Mouse (Mus musculus) intestine, embryonic 15.5 days (tissue): ENCODE data around the gene Nipal3. TPM values are rescaled to one million over a fixed set of nuclear protein-coding genes. Genes with fewer than 3 reads are reported as not detected.

Experiments
- ATAC-seq: fragments of 200-750 bp; cut with Nextera tagmentation; 2 replicates; pipeline ENCODE4 v1.8.0; 2017; ENCODE audit warnings: moderate TSS enrichment, moderate library complexity
- H3K27ac ChIP-seq: fragments of 300-500 bp; sonication (generic); 2 replicates; pipeline ENCODE4 v1.5.1; 2015; ENCODE audit warnings: mild to moderate bottlenecking, inconsistent platforms
- H3K27me3 ChIP-seq: fragments of 300-500 bp; sonication (generic); replicated peaks from 2 replicates; pipeline ENCODE4 v1.6.1; 2015; ENCODE audit warnings: inconsistent platforms
- H3K36me3 ChIP-seq: fragments of 300-500 bp; sonication (generic); 2 replicates; pipeline ENCODE4 v1.6.1; 2015; ENCODE audit warnings: inconsistent platforms
- H3K4me1 ChIP-seq: fragments of 300-500 bp; sonication (generic); replicated peaks from 2 replicates; pipeline ENCODE4 v1.6.1; 2015; ENCODE audit warnings: inconsistent platforms
- H3K4me2 ChIP-seq: fragments of 300-500 bp; sonication (generic); replicated peaks from 2 replicates; pipeline ENCODE4 v1.6.1; 2015; ENCODE audit warnings: mild to moderate bottlenecking, inconsistent platforms
- H3K4me3 ChIP-seq: fragments of 300-500 bp; sonication (generic); replicated peaks from 2 replicates; pipeline ENCODE4 v1.5.1; 2015; ENCODE audit warnings: inconsistent platforms
- H3K9ac ChIP-seq: fragments of 300-500 bp; sonication (generic); 2 replicates; pipeline ENCODE4 v1.6.1; 2015; ENCODE audit warnings: inconsistent platforms
- H3K9me3 ChIP-seq: fragments of 300-500 bp; sonication (generic); 2 replicates; pipeline ENCODE4 v1.6.1; 2016; ENCODE audit warnings: inconsistent platforms
- WGBS: fragments of 180-500 bp; shearing (Covaris S2); methylation state at CpG from one replicate; pipeline ENCODE4 v1.1.7; 2015; 5-methylcytosine and 5-hydroxymethylcytosine counted together
- polyA plus RNA-seq: library from polyadenylated mRNA; unstranded; fragments of >200 nt; fragmentation: Nextera tagmentation; extraction: Ambion mirVana; gene quantifications from 2 replicates; pipeline ENCODE4 v1.2.1, GENCODE M21; 2015

Gene Nipal3
- polyA plus RNA-seq, 1 experiment from 2014 or later = 6.4 TPM

- no peaks in the 10 kb centered on the region for H3K36me3 ChIP-seq
- no peak overlapping the region for H3K9ac ChIP-seq
- no peak overlapping the region for H3K27ac ChIP-seq
- H3K4me1 ChIP-seq = no peaks in the 10 kb centered on the region
- H3K9me3 ChIP-seq = no peaks in the 10 kb centered on the region
- H3K4me3 ChIP-seq = no peak overlapping the region
- no peak for ATAC-seq
- no peak overlapping the region for H3K4me2 ChIP-seq
- 94% methylated on average over 7 of the region's 7 CpGs for WGBS
- no peaks in the 10 kb centered on the region for H3K27me3 ChIP-seq
Measured at GRCm38 (mm10) chr4:135426587-135426986, 68.3 kb downstream of the Nipal3 start.

DNA sequence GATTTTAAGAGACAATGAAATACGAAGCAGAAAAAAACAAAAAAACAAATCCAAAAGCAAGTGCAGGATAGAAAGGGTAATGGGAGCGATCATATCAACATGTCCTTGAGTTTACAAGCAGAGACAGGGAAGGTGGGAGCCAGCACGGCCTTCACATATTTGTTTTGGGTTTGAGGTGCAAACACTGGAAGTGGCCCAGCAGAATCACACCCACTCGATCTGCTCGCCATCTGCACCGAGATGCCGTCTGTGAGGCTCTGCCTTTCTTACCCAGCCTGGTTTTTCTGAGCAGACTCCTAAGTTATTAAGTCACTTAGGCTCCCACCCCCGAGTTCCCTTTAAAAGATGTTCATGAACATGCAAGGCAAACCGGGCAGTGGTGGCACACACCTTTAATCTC is 69.2 kb downstream of the Nipal3 start:
- Histone ChIP-seq H3K27ac (no peak overlapping the region), H3K36me3 (no peaks in the 10 kb centered on the region), H3K4me3 (no peak overlapping the region), H3K4me2 (no peak overlapping the region), H3K4me1 (no peaks in the 10 kb centered on the region), H3K9ac (no peak overlapping the region), H3K27me3 (no peaks in the 10 kb centered on the region), H3K9me3 (no peaks in the 10 kb centered on the region)
- WGBS = 69% methylated on average over 9 of the region's 9 CpGs
- no peak for ATAC-seq

DNA sequence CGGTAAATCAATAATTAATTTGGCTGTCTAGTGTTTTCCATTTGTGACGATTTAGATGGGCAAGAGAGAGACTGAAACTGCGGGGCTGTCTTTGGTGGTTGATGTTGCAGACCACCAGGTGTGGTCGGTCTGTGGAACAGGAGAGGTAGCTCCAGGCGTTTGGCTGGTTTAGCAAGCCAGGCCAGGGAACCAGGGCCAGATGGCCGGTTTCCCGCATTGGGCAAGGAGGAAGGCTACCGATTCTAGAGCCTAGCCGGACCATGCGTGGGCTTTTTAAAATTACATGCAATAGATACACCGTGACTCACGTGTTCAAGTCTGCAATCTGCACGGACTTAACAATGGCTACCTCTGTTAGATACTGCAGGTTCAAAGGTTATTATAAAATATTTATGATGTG is 73.9 kb downstream of the Nipal3 start:
- no peaks in the 10 kb centered on the region for H3K27me3 ChIP-seq
- H3K9ac ChIP-seq = no peak overlapping the region
- no peak overlapping the region for H3K27ac ChIP-seq
- no peaks in the 10 kb centered on the region for H3K4me1 ChIP-seq
- no peak for ATAC-seq
- no peak overlapping the region for H3K4me3 ChIP-seq
- no peaks in the 10 kb centered on the region for H3K9me3 ChIP-seq
- WGBS = 92% methylated on average over 13 of the region's 13 CpGs
- H3K4me2 ChIP-seq = no peak overlapping the region
- H3K36me3 ChIP-seq = peaks cover 4% of the 10 kb centered on the region; the same call in 1 of the 2 replicates

GRCm38 (mm10) chr4:135420416-135420815 is 74.4 kb downstream of the Nipal3 start:
- H3K4me1 ChIP-seq = no peaks in the 10 kb centered on the region
- no peak overlapping the region for H3K4me2 ChIP-seq
- ATAC-seq = no peak
- no peaks in the 10 kb centered on the region for H3K27me3 ChIP-seq
- 79% methylated on average over 11 of the region's 11 CpGs for WGBS
- H3K9ac ChIP-seq = no peak overlapping the region
- peaks cover 4% of the 10 kb centered on the region; the same call in 1 of the 2 replicates for H3K36me3 ChIP-seq
- H3K27ac ChIP-seq = no peak overlapping the region
- no peaks in the 10 kb centered on the region for H3K9me3 ChIP-seq
- no peak overlapping the region for H3K4me3 ChIP-seq

GRCm38 (mm10) chr4:135419996-135420395 is 74.8 kb downstream of the Nipal3 start:
- WGBS = 83% methylated on average over 21 of the region's 21 CpGs
- no peak for ATAC-seq
- H3K36me3 ChIP-seq = peaks cover 4% of the 10 kb centered on the region; the same call in 1 of the 2 replicates

DNA sequence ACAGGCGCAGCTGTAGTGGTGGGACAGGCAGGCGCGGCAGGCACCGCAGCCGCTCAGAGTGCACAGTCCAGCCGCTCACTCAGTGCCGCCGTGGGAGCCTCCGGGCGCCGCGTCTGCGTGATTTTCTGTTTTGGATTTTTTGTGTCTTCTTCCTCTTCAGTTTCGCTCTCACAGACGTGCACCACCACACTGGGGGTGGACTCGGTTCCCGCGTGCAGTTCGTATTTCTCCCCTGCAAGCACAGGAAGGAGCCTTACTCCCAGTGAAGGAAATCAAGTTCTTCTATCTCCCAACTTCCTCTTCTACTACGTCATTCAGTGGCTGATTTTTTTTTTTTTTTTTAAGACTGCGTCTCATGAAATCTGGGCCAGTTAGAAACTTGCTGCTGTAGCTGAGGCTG is 78.5 kb downstream of the Nipal3 start:
- no peak overlapping the region for H3K4me2 ChIP-seq
- H3K36me3 ChIP-seq = peaks cover 4% of the 10 kb centered on the region; the same call in 1 of the 2 replicates
- H3K9me3 ChIP-seq = no peaks in the 10 kb centered on the region

More at GRCm38 (mm10) chr4:135419996-135420395, 74.8 kb downstream of the Nipal3 start:
- Histone ChIP-seq H3K27ac (no peak overlapping the region), H3K4me1 (no peaks in the 10 kb centered on the region), H3K4me3 (no peak overlapping the region), H3K4me2 (no peak overlapping the region), H3K27me3 (no peaks in the 10 kb centered on the region), H3K9me3 (no peaks in the 10 kb centered on the region), H3K9ac (no peak overlapping the region)

DNA sequence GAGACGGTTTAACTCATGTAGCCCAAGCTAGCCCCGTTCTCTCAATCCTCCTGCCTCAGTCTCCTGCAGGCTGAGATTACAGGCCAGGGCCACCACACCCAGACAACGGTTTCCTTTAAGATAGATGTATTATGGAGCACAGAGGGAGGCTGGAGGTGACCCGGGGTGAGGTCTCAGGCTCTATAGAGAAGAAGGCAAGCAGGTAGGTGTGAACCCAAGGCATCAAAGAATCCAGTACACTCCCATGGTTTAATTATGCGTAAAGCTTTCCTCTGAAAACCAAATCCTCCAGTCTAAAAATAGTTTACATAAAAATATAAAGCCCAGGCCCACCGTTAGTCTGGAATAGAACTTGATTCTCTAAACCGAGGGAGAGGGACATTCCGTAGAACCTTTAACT is 81.3 kb downstream of the Nipal3 start:
- Histone ChIP-seq H3K4me2 (no peak overlapping the region), H3K4me3 (no peak overlapping the region), H3K27me3 (no peaks in the 10 kb centered on the region), H3K9ac (no peak overlapping the region), H3K36me3 (peaks cover 4% of the 10 kb centered on the region; the same call in 1 of the 2 replicates), H3K4me1 (no peaks in the 10 kb centered on the region), H3K27ac (no peak overlapping the region), H3K9me3 (no peaks in the 10 kb centered on the region)
- no peak for ATAC-seq
- 73% methylated on average over 8 of the region's 8 CpGs for WGBS

More for the DNA sequence above, 78.5 kb downstream of the Nipal3 start:
- Histone ChIP-seq H3K27ac (no peak overlapping the region), H3K27me3 (no peaks in the 10 kb centered on the region), H3K4me3 (no peak overlapping the region), H3K4me1 (no peaks in the 10 kb centered on the region), H3K9ac (no peak overlapping the region)
- ATAC-seq = no peak
- 86% methylated on average over 21 of the region's 21 CpGs for WGBS

- no peak for ATAC-seq
- Histone ChIP-seq H3K9ac (no peak overlapping the region), H3K4me2 (no peak overlapping the region)
Measured at GRCm38 (mm10) chr4:135411633-135412032, 83.2 kb downstream of the Nipal3 start.

DNA sequence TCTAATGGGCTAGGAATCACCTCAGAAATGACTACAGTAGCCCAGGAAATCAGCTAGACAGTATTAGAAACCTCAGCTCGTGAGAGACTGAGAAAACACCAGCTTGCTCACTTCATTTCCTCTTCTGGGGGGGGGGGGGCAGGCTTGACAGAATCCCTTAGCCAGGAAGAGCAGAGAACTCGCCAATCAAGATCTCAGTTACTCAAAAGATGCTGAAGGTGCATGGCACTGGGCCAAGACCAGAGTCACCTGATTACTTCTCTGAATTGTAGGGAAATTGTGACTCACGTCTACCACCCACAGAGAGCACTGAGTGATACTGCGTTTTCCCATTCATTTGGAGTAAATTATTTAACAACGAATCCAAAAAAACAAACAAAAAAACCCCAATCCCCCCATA is 88.7 kb downstream of the Nipal3 start:
- WGBS = 56% methylated on average over 5 of the region's 5 CpGs
- Histone ChIP-seq H3K4me3 (no peak overlapping the region), H3K9me3 (no peaks in the 10 kb centered on the region), H3K27me3 (no peaks in the 10 kb centered on the region), H3K9ac (no peak overlapping the region), H3K4me1 (no peaks in the 10 kb centered on the region), H3K27ac (no peak overlapping the region), H3K36me3 (no peaks in the 10 kb centered on the region), H3K4me2 (no peak overlapping the region)
- peak; percentile 49 for ATAC-seq

More at GRCm38 (mm10) chr4:135411633-135412032, 83.2 kb downstream of the Nipal3 start:
- no peaks in the 10 kb centered on the region for H3K36me3 ChIP-seq
- H3K27me3 ChIP-seq = no peaks in the 10 kb centered on the region
- no peaks in the 10 kb centered on the region for H3K9me3 ChIP-seq
- 34% methylated on average over 4 of the region's 4 CpGs for WGBS
- no peak overlapping the region for H3K4me3 ChIP-seq
- no peaks in the 10 kb centered on the region for H3K4me1 ChIP-seq
- H3K27ac ChIP-seq = no peak overlapping the region

DNA sequence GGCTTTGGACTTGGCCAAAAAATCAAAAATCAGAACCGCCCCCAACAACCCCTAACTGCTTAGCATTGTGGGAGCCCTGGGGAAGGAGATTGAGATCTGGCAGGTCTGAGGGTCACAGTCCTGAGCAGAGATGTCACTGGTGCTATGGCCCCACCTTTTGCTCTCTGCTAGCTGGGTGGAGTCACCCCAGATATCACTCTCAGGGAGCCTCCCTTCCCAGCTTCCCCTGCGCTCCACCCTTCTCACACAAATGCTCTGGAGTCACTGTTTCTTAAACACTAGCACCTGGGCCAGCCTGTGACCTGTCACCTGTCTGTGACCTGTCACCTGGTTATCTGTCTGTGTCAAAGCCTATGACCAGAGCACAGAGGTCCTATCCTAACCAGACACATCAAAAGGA is 89.9 kb downstream of the Nipal3 start:
- H3K4me1 ChIP-seq = no peaks in the 10 kb centered on the region
- H3K27ac ChIP-seq = no peak overlapping the region
- H3K4me2 ChIP-seq = no peak overlapping the region
- H3K4me3 ChIP-seq = no peak overlapping the region
- no peak overlapping the region for H3K9ac ChIP-seq
- no peaks in the 10 kb centered on the region for H3K36me3 ChIP-seq
- 83% methylated on average over 2 of the region's 2 CpGs for WGBS
- ATAC-seq = peak; percentile 81
- no peaks in the 10 kb centered on the region for H3K9me3 ChIP-seq
- H3K27me3 ChIP-seq = no peaks in the 10 kb centered on the region

GRCm38 (mm10) chr4:135404048-135404447 is 90.8 kb downstream of the Nipal3 start:
- no peaks in the 10 kb centered on the region for H3K4me1 ChIP-seq
- ATAC-seq = no peak
- 76% methylated on average over 10 of the region's 10 CpGs for WGBS

GRCm38 (mm10) chr4:135401881-135402280 is 93.0 kb downstream of the Nipal3 start:
- H3K27ac ChIP-seq = no peak overlapping the region
- no peak for ATAC-seq
- WGBS = 27% methylated on average over 7 of the region's 7 CpGs
- no peaks in the 10 kb centered on the region for H3K36me3 ChIP-seq
- H3K4me3 ChIP-seq = no peak overlapping the region
- H3K9me3 ChIP-seq = no peaks in the 10 kb centered on the region
- H3K4me2 ChIP-seq = no peak overlapping the region
- peaks cover 14% of the 10 kb centered on the region for H3K4me1 ChIP-seq
- no peak overlapping the region for H3K9ac ChIP-seq
- peaks cover 13% of the 10 kb centered on the region; the same call in 1 of the 2 replicates for H3K27me3 ChIP-seq

More at GRCm38 (mm10) chr4:135404048-135404447, 90.8 kb downstream of the Nipal3 start:
- Histone ChIP-seq H3K27me3 (no peaks in the 10 kb centered on the region), H3K9ac (no peak overlapping the region), H3K9me3 (no peaks in the 10 kb centered on the region), H3K36me3 (no peaks in the 10 kb centered on the region), H3K4me2 (no peak overlapping the region), H3K4me3 (no peak overlapping the region), H3K27ac (no peak overlapping the region)

- Histone ChIP-seq H3K4me2 (peak within 1 kb of the TSS; percentile 90), H3K27me3 (peaks cover 13% of the 10 kb centered on the region; the same call in 1 of the 2 replicates), H3K36me3 (no peaks in the 10 kb centered on the region), H3K9me3 (no peaks in the 10 kb centered on the region), H3K4me1 (peaks cover 14% of the 10 kb centered on the region), H3K27ac (no peak within 1 kb of the TSS), H3K9ac (peak within 1 kb of the TSS; percentile 45), H3K4me3 (peak within 1 kb of the TSS; percentile 46)
- 1% methylated on average over 29 of the region's 29 CpGs for WGBS
- ATAC-seq = peak; percentile 65
Measured at GRCm38 (mm10) chr4:135397991-135398390, 96.8 kb downstream of the Nipal3 start, which contains the start of gene Ncmap. Gene Ncmap, minus strand, starts transcription at chr4:135398227.
